Mouse (Mus musculus): ENCODE data around the gene Ror2.

Ror2 gene

DNA sequence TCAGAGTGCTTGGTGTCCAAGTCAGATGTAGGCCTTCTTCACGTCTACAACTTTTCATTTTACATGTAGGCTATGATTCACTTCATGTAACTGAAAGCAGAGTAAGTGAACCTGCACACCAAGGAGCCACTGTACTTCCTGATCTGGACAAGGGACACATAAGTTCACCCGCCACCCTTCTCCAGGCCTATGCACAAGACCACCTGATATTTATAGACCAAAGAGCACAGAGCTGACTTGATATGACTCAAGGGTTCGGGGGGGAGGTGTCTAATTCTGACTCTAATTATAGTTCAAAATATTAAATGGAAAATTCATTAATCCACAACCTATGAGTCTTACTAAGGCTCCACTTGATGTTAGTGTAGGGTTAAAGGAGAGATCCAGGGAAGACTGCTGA is 14.3 kb downstream of the Ror2 start:
- DNase-seq (ENCODE audit: low spot score) = no peak

DNA sequence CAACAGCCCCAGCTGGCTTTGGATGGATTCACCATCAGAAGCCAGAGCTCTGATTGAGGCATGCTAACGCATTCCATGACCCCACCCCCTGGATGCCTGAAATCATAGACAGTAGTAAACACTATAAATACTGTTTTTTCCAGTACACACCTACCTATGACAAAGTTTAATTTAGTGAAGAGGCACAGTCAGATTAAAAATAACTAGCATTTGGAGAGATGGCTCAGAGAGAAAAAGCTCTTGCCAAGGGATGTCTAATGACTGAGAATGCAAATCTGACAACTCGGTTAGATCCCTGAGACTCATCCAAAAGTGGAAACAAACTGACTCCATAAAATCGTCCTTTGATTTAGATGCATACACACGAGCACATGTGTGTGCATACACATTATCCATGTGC is 15.4 kb downstream of the Ror2 start:
- no peak for DNase-seq (ENCODE audit: low spot score)

GRCm38 (mm10) chr13:53268541-53268940 is 17.4 kb downstream of the Ror2 start:
- DNase-seq (ENCODE audit: low spot score) = no peak

DNA sequence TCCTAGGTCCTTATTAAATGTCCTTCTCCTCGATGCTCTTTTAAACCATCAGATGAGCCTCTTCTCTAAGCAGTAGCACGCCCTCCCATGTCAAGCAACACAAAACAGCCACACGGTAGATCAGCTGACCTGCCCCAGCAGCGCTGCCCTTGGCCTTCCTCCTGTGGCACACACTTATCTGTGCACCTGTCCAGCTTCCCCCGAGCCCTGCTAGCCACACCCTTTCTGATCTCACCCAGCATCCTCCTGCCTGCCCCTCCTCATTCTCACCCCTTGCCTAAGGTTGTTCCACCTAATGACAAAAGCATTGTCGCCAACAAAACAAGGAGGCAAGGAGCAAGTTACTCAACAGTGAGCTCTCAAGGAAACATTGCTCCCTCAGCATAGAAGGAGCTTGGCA is 18.1 kb downstream of the Ror2 start:
- DNase-seq (ENCODE audit: low spot score) = no peak

DNA sequence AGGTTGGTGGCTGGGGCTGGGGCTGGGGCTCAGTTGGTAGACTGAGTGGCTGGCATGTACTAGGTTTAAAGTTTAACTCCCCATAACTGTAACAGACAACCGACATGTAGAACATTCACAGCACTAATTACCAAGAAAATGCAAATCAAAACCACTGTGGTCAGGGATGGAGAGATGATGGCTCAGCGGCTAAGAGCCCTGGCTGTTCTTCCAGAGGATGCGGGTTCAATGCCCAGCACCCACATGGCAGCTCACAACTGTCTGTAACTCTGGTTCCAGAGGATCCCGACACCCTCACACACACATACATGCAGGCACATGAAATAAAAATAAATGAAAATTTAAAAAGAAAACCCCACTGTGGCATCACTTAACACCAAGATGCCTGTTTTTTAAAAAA is 18.8 kb downstream of the Ror2 start:
- no peak for DNase-seq (ENCODE audit: low spot score)

DNA sequence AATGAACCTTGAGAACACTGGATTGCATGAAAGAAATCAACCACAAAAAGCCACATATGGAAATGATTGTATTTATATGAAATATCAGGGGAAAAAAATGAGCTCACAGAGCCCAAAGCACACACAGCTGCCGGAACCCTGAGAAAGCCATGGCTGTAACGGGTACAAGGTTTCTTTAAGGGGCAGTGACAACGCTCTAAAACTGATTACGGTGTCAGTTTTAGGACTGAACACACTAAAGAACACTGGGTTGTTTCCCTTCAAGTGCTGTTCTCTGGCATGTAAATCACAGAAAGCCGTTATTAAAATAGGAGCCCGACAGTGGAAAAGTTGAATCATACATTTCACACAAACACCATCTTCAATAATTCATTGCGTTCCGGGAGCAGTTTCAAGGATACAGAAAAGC is 19.4 kb downstream of the Ror2 start:
- no peak for DNase-seq (ENCODE audit: low spot score)

GRCm38 (mm10) chr13:53264896-53265295 is 21.0 kb downstream of the Ror2 start:
- no peak for DNase-seq (ENCODE audit: low spot score)

- DNase-seq (ENCODE audit: low spot score) = no peak
Observed at GRCm38 (mm10) chr13:53262509-53263250, 23.2 kb downstream of the Ror2 start.

DNA sequence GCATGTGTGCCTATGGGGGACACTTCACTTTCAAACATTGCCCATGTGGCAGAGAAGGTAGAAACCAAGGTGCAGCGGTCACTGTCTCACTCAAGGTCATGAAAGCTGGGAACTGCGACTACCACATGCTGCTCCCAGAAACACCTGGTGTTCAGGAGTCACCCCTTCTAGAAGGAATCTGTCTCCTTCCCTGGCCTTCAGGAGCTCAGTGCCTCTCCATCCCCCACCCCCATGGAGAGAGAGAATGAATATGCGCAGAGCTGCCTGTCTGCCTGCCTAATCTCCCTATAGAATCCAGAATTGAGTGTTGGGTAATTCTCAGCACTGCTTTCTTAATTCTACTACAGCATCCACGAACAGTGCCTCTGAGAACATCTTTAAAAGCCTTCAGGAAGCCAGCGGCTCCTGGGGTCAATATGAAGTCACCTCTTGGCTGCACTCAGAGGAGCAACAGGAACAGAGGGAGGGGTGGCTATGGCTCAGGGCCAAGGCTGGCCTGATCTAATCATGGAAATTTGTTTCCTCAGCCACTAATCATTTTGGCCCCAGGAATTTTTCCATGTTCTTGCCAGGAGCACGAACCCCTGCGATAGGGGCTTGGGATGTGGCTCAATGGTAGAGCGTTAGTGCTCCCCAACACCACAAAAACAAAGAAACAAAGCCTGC is 24.7 kb downstream of the Ror2 start:
- peak; percentile 38 for DNase-seq (ENCODE audit: low spot score)

- no peak for DNase-seq (ENCODE audit: low spot score)
Observed at GRCm38 (mm10) chr13:53258943-53259342, 27.0 kb downstream of the Ror2 start.

DNA sequence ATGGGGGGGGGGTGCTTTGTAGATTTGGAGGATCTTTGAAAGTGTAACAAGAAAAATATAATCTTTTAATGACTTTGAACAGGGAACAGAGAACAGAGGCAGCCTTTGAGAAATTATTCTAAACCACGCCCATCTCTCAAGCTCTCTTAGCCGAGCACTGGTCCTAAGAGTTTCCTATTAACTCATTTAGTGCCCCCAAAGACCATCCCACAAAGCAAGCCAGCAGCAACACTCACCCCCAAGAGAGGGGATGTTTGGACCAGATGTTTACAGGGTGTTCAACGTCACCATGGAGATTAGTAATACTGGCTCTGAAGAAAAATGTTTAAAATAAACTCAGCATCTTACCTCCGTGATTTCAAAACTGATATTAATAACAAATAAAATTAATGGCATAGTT is 27.4 kb downstream of the Ror2 start:
- no peak for DNase-seq (ENCODE audit: low spot score)

DNA sequence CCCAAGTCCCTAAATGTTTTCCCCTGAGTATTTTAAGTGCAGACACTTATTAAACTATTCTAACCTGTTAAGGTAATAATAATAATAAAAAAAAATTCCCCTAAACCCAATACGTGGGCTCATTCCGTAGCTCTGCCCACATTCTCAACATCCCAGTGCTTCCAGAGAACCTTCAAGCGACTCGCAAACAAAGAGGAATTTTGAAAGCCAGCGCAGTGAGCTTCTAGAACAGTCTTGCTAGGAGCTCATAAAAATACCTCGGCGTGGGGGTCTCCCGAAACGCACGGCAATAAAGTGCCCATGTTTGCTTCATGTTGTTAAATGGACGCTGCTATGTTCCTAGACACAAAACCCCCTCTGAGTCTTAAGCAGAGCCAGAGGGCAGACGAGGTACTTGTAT is 32.7 kb downstream of the Ror2 start:
- DNase-seq (ENCODE audit: low spot score) = no peak

DNA sequence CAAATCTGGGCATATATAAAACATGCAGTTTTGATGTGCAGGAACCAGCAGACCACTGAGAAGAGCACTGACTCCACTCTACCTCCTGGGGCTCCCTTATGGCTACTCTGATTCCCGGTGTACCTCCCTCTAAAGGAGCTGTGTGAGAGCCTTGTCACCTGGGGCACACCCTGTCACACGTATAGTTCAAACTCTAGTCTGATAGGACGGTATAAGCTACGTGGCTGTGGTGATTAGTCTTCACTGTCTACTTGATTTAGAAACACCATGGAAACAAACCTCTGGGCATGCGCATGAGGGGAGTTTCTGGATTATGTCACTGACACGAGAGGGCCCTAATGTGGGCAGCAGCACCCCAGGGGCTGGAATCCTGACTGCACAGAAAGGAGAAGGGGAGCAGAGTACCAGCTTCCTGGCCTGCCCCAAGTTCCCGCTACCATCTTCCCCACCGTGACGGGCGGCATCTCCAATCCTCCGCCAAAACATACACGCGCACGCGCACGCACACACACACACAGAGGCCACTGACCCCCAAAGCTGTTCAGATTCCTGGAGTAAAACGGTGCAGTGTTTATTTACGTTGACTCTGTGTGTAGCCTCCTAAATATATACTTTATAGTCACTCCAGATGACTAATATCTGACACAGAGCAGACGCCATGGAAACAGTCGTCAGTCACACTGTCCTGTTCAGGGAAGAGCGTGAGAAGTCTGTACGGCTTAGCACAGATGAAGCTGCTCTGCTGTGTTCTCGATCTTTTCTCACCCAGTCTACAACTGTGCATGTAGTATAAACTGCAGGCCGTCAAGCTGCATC is 37.1 kb downstream of the Ror2 start:
- DNase-seq (ENCODE audit: low spot score) = no peak

DNA sequence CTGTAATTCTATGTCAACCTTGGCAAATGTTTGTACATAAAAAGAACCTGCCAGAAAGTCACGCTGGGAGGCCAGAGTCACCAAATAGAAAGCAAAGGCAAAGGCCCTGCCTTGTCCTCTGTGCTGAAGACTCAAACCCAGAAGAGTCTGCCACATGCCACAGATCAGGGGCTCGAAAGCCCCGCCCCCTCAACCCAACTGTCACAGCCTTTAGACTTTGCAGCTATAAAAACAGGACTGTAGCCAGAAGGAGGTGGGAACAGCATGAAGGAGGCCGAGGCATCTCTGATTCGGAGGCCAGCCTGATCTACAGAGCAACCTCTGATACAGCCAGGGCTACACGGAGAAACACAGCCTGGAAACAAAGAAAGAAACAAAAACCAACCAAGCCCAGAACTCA is 37.8 kb downstream of the Ror2 start:
- no peak for DNase-seq (ENCODE audit: low spot score)

DNA sequence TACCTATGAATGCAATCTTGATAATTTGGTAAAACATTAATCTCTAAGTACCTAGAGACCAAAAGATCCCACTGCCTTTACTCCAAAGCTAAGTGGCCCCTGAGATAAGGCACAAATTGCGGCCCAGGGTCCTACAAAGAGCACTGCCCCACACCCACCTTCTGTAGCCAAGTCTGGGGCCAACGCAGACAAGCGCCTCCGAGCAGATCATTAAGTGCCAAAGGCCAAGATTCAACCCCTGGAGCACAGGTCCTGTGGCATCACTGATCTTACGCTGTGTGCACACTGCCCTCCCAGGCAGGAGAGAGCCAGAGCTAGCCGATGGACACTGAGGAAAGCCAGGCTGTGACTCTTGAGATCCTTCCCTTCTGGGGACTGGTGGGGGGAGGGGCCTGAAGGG is 38.7 kb downstream of the Ror2 start:
- no peak for DNase-seq (ENCODE audit: low spot score)

GRCm38 (mm10) chr13:53244151-53244550 is 41.8 kb downstream of the Ror2 start:
- no peak for DNase-seq (ENCODE audit: low spot score)

GRCm38 (mm10) chr13:53237455-53237854 is 48.5 kb downstream of the Ror2 start:
- no peak for DNase-seq (ENCODE audit: low spot score)

- DNase-seq (ENCODE audit: low spot score) = peak; percentile 78
Observed at GRCm38 (mm10) chr13:53236434-53237401, 49.2 kb downstream of the Ror2 start.

DNA sequence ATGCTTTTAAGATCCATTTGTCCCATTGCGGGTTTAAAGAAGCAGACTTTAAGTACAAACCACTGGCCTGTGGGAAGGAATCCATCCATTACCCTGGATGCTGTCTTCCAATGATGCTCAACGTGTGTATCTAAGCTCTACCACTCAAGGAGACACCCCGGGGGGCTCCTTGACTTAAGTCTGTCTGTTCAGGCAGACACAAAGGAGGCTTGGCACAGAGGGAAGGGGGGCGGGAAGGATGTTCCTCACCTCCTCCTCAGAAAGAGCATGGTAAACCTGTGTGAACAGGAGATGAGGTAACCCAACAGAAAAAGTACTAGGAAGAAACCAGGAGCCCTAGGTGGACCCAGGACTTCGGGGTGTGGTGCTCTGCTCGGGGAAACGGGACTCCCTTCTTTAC is 50.0 kb downstream of the Ror2 start:
- no peak for DNase-seq (ENCODE audit: low spot score)

DNA sequence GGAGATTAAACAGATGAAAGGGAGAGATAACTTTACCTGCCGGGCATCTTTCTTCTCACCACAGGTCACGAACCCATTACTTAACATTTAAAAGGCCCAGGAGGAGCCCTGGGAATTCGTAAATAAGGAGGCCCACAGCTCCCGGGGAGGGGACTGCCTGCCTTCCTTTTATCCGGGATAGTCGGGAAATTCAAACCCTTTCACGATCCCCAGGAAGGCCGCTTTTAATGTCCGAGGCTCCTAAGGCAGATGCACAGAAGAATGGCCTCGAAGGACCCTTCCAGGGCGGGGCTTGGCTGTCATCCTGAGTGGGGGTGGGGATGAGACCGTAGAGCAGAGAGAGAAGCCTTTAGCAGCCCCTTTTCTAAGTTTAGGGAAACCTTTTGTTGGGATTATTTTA is 51.1 kb downstream of the Ror2 start:
- no peak for DNase-seq (ENCODE audit: low spot score)

GRCm38 (mm10) chr13:53233826-53234786 is 51.8 kb downstream of the Ror2 start:
- no peak for DNase-seq (ENCODE audit: low spot score)
